Mouse (Mus musculus): Measurements from ENCODE around the gene Slc15a3. TPM values are rescaled to one million over a fixed set of nuclear protein-coding genes. Genes with fewer than 3 reads are reported as not detected.

Slc15a3 gene
- total and polyA plus RNA-seq, 3 experiments = 2.1 to 3.9 (median 2.3) TPM

DNA sequence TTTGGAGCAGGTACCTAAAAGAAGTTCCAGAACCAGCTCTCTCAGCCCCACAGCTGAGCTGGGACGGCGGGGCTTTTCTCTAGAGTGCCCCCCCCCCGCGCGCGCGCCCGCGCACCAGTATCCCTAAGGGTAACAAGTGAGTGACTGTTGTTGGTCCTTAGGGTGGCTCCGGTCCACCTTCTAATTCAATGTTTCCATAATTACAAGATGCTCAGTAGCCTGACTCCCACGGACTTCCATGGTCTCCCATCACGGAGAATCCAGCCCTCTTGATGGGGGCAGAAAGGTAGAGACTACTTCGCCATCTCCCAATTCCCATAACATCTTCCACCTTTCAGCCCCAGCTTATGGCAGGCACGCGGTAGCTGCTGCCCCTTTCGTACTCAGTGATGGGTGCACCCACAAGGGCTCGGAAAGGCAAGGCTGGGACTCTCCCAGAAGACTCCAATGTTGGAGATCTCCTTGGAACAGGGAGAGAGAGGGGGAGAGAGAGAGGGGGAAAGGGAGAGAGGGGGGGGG is 29.2 kb downstream of the Slc15a3 start:
- Histone ChIP-seq H3K27me3 (ENCODE audit: control insufficient read depth, insufficient read depth, low read length) (no peaks in the 10 kb centered on the region), H3K36me3 (ENCODE audit: control insufficient read depth, insufficient read depth, low read length) (no peaks in the 10 kb centered on the region), H3K9ac (ENCODE audit: low read depth, low read length) (peak overlapping the region; percentile 80), H3K4me1 (ENCODE audit: control insufficient read depth, insufficient read depth, low read length) (peaks cover 5% of the 10 kb centered on the region), H3K79me2 (replicated peaks; ENCODE audit: control insufficient read depth, insufficient read depth, low read length) (no peaks in the 10 kb centered on the region), H3K4me3 (peak overlapping the region; percentile 86), H3K27ac (no peak overlapping the region)
- intact Hi-C loops (cut with DNase I) = no loop called here
- TF ChIP-seq POLR2A (IDR thresholded peaks at IDR 0.05; ENCODE audit: insufficient read depth, low read depth, low read length) = no peak
- TF ChIP-seq CTCF (IDR thresholded peaks at IDR 0.05) = no peak
- no peak for TF ChIP-seq EP300 (IDR thresholded peaks at IDR 0.05; ENCODE audit: insufficient read depth, low read depth, low read length)
- no peak for DNase-seq
- 3% methylated on average over 17 of the region's 17 CpGs for WGBS

DNA sequence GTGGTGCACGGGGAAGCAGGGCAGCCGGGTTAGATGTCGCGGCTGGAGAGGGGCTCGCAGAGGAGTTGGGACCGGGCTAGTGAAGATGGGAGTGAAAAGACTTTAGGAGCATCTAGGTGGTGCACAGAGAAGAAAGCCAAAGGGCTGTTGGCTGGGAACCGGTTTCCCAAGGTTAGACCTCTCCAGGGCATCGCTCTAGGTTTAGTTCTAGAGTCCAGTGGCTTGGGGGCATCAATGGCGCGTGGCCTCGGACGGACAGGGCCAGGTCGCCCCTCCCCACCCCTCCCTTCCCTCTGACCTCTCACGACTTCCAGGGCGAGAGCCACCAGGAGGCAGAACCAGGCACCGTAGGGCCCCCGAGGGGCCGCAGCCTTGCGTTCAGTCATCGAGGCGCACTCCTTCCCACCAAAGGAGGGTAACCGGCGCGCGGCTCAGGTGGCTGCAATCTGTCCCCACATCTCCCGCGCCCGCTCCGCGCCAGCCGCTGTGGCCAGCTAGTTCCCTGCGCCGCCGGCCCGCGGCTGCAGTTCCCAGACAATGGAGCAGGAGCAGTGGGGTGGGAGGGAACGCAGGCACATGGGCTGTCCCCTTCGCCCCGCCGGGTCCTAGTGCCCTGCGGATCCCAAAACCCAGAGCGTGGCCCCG is 29.8 kb downstream of the Slc15a3 start:
- intact Hi-C loops (cut with DNase I) = no loop called here
- Histone ChIP-seq H3K79me2 (replicated peaks; ENCODE audit: control insufficient read depth, insufficient read depth, low read length) (no peaks in the 10 kb centered on the region), H3K9ac (ENCODE audit: low read depth, low read length) (peak overlapping the region; percentile 80), H3K27me3 (ENCODE audit: control insufficient read depth, insufficient read depth, low read length) (no peaks in the 10 kb centered on the region), H3K4me1 (ENCODE audit: control insufficient read depth, insufficient read depth, low read length) (peaks cover 5% of the 10 kb centered on the region), H3K27ac (peak overlapping the region; percentile 77; the same call in 1 of the 2 replicates), H3K4me3 (peak overlapping the region; percentile 86), H3K36me3 (ENCODE audit: control insufficient read depth, insufficient read depth, low read length) (no peaks in the 10 kb centered on the region)
- WGBS = under 1% methylated on average over 43 of the region's 43 CpGs
- peak; percentile 85 to 87 for DNase-seq
- TF ChIP-seq CTCF (IDR thresholded peaks at IDR 0.05) (peak; percentile 35), POLR2A (IDR thresholded peaks at IDR 0.05; ENCODE audit: insufficient read depth, low read depth, low read length) (0 out of 2 replicates have a peak, but pooled peaks have one; percentile 54), EP300 (IDR thresholded peaks at IDR 0.05; ENCODE audit: insufficient read depth, low read depth, low read length) (no peak)

DNA sequence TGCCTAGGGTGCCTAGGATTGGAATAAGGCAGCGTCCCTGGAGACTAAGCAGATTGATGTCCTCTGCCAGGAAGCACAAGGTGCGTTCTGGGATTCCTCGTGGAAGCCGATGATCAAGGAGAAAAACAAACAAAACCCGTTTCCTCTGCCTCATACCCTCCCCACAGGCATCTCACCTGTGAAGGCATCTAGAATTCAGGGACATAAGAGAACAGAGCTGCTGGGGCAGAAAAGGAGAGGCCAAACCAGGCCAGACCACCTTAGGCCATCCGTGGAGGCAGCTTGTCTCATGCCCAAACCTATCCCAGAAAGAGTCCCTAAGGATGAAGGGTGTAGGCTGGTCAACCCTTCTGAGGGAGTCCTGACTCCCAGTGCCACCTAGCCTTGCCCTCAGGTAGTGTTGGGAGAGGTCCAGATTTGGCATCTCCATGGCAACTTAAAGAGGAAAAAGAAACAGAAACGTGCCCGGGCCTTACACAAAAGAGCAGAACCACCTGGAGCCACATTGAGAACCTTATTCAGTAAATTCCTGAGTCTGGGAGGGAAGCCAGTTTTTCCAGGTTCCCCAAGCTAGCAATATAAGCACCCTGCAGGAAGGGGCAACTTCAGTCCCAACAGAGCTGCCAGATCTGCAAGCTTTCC is 30.5 kb downstream of the Slc15a3 start, which contains the start of gene Tmem132a:
Gene Tmem132a (minus strand): TSS at position 55 of the 642 bp plus-strand sequence.
- 10% methylated on average over 8 of the region's 8 CpGs for WGBS
- Histone ChIP-seq H3K9ac (ENCODE audit: low read depth, low read length) (peak within 1 kb of the TSS; percentile 80), H3K27me3 (ENCODE audit: control insufficient read depth, insufficient read depth, low read length) (no peaks in the 10 kb centered on the region), H3K4me3 (peak within 1 kb of the TSS; percentile 86), H3K36me3 (ENCODE audit: control insufficient read depth, insufficient read depth, low read length) (no peaks in the 10 kb centered on the region), H3K4me1 (ENCODE audit: control insufficient read depth, insufficient read depth, low read length) (peaks cover 5% of the 10 kb centered on the region), H3K79me2 (replicated peaks; ENCODE audit: control insufficient read depth, insufficient read depth, low read length) (no peaks in the 10 kb centered on the region), H3K27ac (peak within 1 kb of the TSS; percentile 77; the same call in 1 of the 2 replicates)
- DNase-seq = no peak
- no peak for TF ChIP-seq EP300 (IDR thresholded peaks at IDR 0.05; ENCODE audit: insufficient read depth, low read depth, low read length)
- no peak for TF ChIP-seq CTCF (IDR thresholded peaks at IDR 0.05)
- no peak for TF ChIP-seq POLR2A (IDR thresholded peaks at IDR 0.05; ENCODE audit: insufficient read depth, low read depth, low read length)
- intact Hi-C loops (cut with DNase I) = no loop called here

DNA sequence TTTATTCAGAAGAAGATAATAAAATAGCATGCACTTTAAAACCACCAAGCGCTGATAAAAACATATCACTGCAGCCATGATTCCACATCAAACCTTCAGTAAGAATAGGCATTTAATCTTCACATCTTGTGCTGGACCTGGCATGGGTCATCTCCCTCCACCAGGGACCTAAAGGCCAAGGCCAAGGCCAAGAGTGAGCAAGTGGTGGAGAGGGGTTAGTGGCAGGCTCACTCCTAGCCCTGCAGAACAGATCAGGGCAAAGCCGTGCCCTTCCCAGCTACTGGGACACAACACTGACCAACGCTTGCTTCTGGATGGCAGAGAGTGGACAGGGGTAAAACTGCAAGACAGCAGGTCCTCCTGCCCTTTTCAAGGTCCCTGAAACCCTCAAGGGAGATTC is 31.1 kb downstream of the Slc15a3 start:
- Histone ChIP-seq H3K79me2 (replicated peaks; ENCODE audit: control insufficient read depth, insufficient read depth, low read length) (no peaks in the 10 kb centered on the region; the same call in 1 of the 2 replicates), H3K4me1 (ENCODE audit: control insufficient read depth, insufficient read depth, low read length) (peaks cover 5% of the 10 kb centered on the region), H3K27me3 (ENCODE audit: control insufficient read depth, insufficient read depth, low read length) (no peaks in the 10 kb centered on the region), H3K9ac (ENCODE audit: low read depth, low read length) (no peak overlapping the region), H3K36me3 (ENCODE audit: control insufficient read depth, insufficient read depth, low read length) (no peaks in the 10 kb centered on the region; the same call in 1 of the 2 replicates), H3K27ac (no peak overlapping the region), H3K4me3 (no peak overlapping the region)
- whole genome bisulfite sequencing = 90% methylated on average over 3 of the region's 3 CpGs
- TF ChIP-seq CTCF (IDR thresholded peaks at IDR 0.05) (no peak), POLR2A (IDR thresholded peaks at IDR 0.05; ENCODE audit: insufficient read depth, low read depth, low read length) (no peak)
- DNase-seq = no peak
- intact Hi-C loops (cut with DNase I) = no loop called here

DNA sequence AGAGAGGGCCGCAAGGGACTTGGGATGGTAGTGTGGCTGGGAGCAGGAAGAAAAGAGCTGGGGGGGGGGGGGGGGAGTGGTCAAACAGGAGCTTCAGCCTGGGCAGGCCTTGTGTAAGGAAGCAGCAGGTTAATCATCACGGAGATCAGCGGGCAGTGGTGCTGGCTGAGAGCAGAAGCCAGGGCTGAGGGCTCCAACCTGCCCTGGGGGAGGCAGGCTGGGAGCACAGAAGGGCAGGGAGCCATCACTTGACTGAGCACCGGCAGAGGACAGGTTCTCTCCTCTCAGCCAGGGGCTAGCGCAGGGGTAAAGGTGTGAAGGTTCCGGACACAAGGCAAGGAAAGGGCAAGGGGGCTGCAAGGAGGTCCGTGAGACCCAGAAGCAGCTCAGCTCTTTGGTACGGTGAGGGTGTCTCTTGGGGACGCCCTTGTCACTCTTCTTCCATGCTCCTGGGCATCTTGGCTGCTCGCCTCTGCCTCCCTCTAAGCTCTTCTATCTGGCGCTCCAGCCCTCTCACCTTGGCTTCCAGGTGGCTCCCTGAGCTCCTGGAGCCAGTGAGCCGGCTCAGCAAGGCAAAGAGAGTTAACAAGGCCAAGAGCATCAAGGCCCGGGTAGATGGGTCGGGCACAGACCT is 31.9 kb downstream of the Slc15a3 start:
- H3K27me3 ChIP-seq (ENCODE audit: control insufficient read depth, insufficient read depth, low read length) = no peaks in the 10 kb centered on the region
- no peaks in the 10 kb centered on the region; the same call in 1 of the 2 replicates for H3K79me2 ChIP-seq (replicated peaks; ENCODE audit: control insufficient read depth, insufficient read depth, low read length)
- peaks cover 5% of the 10 kb centered on the region for H3K4me1 ChIP-seq (ENCODE audit: control insufficient read depth, insufficient read depth, low read length)
- 80% methylated on average over 14 of the region's 14 CpGs for WGBS
- H3K4me3 ChIP-seq = no peak overlapping the region
- H3K27ac ChIP-seq = no peak overlapping the region
- H3K9ac ChIP-seq (ENCODE audit: low read depth, low read length) = no peak overlapping the region
- no peak for TF ChIP-seq EP300 (IDR thresholded peaks at IDR 0.05; ENCODE audit: insufficient read depth, low read depth, low read length)
- TF ChIP-seq POLR2A (IDR thresholded peaks at IDR 0.05; ENCODE audit: insufficient read depth, low read depth, low read length) = no peak
- no peak for TF ChIP-seq CTCF (IDR thresholded peaks at IDR 0.05)
- H3K36me3 ChIP-seq (ENCODE audit: control insufficient read depth, insufficient read depth, low read length) = no peaks in the 10 kb centered on the region; the same call in 1 of the 2 replicates
- DNase-seq = no peak
- intact Hi-C loops (cut with DNase I) = no loop called here
